Mouse (Mus musculus) brain, embryonic 14.5 days (tissue): ENCODE measurements at regions not wholly inside any gene's neighbourhood (a gene's known extent, or its start where the extent isn't known, plus 50 kb on each side); places are given as distances from the start of the nearest gene placed in this dataset.

Experiments used
- DNase-seq: peaks from one replicate; pipeline ENCODE4 v3.0.0-alpha.2; 2011; ENCODE audit warnings: low read depth
- CTCF ChIP-seq: fragments of 200-500 bp; IDR thresholded peaks from 2 replicates; pipeline ENCODE4 v1.5.1; 2012; ENCODE audit warnings: inconsistent platforms, mild to moderate bottlenecking, moderate library complexity, borderline replicate concordance; ENCODE audit not compliant: insufficient read depth, insufficient read length; ENCODE audit errors: extremely low read depth
- POLR2A ChIP-seq: fragments of 200-500 bp; IDR thresholded peaks from 2 replicates; pipeline ENCODE4 v1.6.1; 2012; ENCODE audit warnings: mild to moderate bottlenecking, inconsistent platforms, borderline replicate concordance; ENCODE audit not compliant: poor library complexity, insufficient read depth, insufficient read length, severe bottlenecking; ENCODE audit errors: extremely low read depth

DNA sequence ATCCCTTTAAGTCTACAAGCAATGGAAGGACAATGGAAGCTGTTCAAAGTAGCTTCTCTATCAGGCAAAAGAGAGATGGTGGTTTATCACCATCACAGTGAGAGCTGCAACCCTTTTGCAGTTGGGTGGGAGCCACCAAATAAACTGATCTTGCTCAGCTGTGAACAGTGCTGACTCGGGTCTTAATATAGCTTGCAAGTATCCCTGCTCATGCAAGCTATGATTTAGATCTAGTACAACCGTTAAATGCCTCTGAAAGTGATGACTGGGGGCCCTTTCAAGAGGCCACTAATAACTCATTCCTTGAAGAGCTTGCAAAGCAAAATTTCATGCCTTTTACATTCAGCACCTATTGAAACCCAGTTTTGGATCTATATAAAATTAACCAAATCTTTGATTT lies 1154.5 kb upstream of the Lrrtm3 start:
- DNase-seq: no peak
- no peak for TF ChIP-seq POLR2A
- no peak for TF ChIP-seq CTCF

DNA sequence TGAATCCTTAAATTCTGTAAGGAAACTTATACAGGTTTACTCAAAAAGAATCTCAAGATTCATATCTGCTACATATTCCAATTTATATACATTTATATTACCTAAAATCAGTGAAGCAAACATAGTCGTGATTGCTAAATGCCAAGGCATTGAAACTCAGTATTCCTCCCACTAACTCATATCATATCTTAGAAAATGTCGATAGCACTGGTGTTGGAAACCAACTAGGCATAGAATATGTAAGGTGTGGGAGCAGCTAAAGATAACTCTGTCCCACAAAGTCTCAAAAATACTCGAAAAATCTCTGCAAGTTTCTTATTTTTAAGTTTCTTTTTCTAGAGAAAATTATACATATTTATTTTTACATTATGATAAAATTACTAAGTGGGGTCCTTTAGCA lies 1134.1 kb upstream of the Lrrtm3 start:
- TF ChIP-seq POLR2A (no peak), CTCF (no peak)
- no peak for DNase-seq

DNA sequence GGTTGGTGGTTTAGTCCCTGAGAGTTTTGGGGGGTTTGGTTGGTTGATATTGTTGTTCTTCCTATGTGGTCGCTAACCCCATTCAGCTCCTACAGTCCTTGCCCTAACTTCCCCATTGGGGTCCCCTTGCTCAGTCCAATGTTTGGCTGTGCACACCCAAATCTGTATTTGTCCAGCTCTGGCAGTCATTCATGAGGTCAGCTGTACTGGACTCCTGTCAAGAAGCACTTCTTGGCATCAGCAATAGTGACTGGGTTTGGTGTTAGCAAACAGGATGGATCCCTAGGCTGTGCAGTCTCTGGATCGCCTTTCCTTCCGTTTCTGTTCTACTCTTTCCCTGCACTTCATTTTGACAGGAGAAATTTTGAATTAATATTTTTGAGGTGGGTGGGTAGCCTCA lies 1131.1 kb upstream of the Lrrtm3 start:
- no peak for TF ChIP-seq CTCF
- no peak for TF ChIP-seq POLR2A
- DNase-seq: no peak

DNA sequence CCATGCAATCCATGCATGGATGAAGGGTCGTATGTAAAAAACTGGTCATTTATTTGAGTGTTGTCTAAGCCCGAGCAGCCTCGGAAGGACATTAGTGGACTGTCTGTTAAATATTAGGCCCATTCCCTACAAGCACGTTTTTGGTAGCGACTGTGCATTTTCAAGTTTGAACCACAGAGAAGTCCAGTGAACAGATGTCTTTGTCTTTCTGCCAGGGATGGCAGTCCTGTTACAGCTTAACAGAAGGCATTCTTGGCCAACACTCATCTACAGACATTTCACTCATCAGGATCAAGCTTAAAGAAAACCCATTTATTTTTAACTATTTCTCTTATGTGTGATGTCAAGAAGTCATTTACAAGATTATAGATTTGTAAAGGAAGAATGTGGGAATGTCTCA lies 1129.2 kb upstream of the Lrrtm3 start:
- no peak for TF ChIP-seq CTCF
- no peak for TF ChIP-seq POLR2A
- DNase-seq: peak; percentile 49

DNA sequence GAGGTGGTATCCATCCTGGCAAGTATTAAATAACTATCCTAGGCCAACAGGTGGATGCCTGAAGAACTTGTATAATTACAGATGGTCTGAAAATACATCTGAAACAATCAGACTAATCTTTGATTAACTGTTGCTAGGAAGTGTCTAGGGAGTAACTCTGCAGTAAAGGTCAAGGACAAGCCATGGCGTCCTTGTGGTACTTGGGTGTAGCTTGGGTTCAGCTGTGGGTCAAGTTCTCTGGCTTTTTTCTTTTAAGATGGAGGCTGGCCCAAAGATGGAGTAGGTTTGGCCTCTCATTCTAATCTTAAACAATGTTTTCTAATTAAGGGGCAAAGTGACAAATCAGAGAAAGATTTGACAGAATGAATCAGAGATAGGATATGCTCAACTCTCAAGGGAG lies 1126.1 kb upstream of the Lrrtm3 start:
- TF ChIP-seq POLR2A (no peak), CTCF (no peak)

GRCm38 (mm10) chr10:65215206-65215605 lies 1125.1 kb upstream of the Lrrtm3 start:
- DNase-seq: no peak
- TF ChIP-seq CTCF (no peak), POLR2A (no peak)

More for the DNA sequence above, 1126.1 kb upstream of the Lrrtm3 start:
- no peak for DNase-seq

DNA sequence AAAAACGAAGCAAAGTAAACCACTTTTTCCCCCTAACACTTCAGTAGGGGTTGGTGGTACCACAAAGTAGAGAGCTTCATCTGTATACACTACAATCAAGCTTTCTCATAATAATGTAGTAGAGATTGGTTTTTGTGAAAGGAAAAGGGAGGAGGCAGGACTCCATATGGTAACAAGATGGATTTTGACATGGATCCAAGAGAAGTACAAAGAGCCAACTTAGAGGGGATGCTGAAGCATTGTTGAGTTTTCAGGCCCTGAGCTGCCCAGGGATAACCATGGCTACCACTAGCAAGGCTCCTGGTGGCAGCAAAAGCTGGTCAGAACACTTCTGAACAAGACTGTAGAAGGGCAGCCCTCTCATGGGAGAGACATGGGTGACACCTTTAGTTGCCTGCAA lies 1093.6 kb upstream of the Lrrtm3 start:
- no peak for TF ChIP-seq CTCF
- no peak for TF ChIP-seq POLR2A
- peak; percentile 21 for DNase-seq

- peak; percentile 35 for DNase-seq
- TF ChIP-seq CTCF: no peak
- TF ChIP-seq POLR2A: no peak
These were observed 1092.5 kb upstream of the Lrrtm3 start for GRCm38 (mm10) chr10:65182597-65182996.

- peak; percentile 81 for DNase-seq
- TF ChIP-seq CTCF: no peak
- no peak for TF ChIP-seq POLR2A
These were observed 1089.0 kb upstream of the Lrrtm3 start for GRCm38 (mm10) chr10:65179101-65179500.

DNA sequence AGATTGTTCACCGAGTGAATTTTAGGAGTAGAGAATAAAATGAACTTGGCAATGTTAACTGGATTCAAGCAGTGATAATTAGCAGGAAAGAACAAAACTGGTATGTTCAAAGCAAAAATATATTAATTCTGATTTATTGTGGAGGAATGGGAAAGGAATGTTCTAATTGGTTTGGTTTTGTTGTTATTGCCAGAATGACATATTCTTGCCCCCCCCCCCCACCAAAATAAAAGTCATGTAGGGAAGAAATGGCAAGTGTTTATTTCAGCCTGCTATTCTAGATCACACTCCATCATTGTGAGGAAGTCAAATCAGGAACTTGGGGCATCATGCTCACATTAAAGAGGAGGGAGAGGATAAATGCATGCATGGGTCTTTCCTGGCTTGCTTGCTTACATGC lies 1064.1 kb upstream of the Lrrtm3 start:
- DNase-seq: no peak
- TF ChIP-seq POLR2A (no peak), CTCF (no peak)

DNA sequence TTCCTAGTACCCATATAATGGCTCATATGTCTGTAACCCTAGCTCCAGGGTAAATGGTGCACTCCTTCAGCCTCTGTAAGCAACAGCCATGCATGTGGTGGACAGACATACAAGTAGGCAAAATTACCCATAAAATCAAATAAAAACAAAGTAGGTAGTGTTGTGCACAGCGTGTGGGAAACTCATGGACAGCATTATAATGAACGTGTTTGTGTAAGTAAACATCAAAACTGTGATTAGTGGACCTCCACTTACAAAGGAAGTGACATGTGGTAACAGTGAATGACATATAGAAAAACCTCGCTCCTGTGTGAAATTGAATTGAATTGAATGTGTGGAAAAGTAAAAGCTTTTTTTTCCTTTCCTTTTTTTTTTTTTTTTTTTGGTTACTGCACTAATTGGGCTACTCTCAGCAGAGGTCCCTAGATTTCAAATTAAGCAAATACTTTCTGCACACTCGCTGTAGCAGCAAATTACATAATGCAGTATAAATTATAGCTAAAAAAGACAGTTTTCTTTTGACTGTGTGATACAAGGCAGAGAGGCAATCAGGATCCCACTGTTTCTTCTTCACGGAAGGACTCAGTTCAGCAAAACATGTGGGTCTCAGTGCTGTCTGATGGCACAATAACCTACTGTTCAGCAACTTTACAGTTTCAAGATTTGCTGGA lies 1035.0 kb upstream of the Lrrtm3 start:
- DNase-seq: peak; percentile 83
- TF ChIP-seq CTCF: no peak
- TF ChIP-seq POLR2A: no peak

GRCm38 (mm10) chr10:65118212-65118611 lies 1028.1 kb upstream of the Lrrtm3 start:
- peak; percentile 73 for DNase-seq
- no peak for TF ChIP-seq POLR2A
- no peak for TF ChIP-seq CTCF
